Mouse (Mus musculus) spleen, adult 18-20 months (tissue): ENCODE measurements around the gene Olfr533.
"Not testable (repeated sequence)": the region's sequence is repeated elsewhere in the genome, so short reads cannot be mapped to it uniquely, and the experiment has no call there.

Experiments used
- DNase-seq, 2 experiments: peaks; one replicate each; pipeline ENCODE4 v3.0.0; 2022; ENCODE audit warnings: mixed read lengths in 2 of 2

The Olfr533 gene

DNA sequence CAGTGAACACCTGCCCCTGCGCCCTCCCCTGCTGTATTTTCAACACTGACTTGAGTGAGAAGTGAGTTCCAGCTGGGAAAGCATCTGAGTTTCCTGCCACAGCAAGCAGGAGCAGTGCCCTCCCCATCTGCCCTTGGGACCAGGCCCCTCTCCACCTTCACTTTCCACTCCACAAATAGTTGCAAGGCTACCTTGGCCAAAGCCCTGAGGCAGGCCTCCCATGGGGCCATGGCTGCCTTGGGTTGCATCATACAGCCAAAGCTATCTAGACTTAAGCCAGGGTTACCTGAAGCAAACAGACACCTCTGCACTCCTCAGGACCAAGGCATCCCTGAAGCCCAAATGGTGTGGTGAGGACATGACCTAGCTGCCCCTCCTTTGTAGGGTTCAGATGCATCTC is at the start of gene Olfr533:
Gene Olfr533 (plus strand): TSS at position 301 of the 400 bp plus-strand sequence.
- DNase-seq, result not testable (repeated sequence)

DNA sequence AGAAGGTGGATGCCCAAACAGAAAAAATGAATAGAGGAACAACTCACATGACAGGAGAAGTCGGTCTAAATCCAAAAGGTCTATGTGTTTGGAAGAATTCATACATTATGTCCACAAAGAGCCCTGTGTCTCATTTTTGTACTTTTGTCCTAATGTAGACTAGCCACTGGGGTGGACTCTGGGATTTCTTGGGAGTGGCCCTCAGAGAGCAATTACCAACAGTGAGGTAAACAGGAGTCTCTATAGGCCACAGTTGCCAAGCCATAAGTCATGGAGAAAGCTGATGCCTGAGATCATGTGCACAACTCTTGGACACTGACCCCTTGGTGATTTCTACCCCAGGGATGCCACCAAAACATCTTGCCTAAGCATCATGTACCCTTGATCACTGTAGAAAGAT is 41.6 kb upstream of the Olfr533 start, which contains the start of gene Olfr532:
Gene Olfr532 (minus strand): TSS at position 101 of the 400 bp plus-strand sequence.
- DNase-seq, result no peak

DNA sequence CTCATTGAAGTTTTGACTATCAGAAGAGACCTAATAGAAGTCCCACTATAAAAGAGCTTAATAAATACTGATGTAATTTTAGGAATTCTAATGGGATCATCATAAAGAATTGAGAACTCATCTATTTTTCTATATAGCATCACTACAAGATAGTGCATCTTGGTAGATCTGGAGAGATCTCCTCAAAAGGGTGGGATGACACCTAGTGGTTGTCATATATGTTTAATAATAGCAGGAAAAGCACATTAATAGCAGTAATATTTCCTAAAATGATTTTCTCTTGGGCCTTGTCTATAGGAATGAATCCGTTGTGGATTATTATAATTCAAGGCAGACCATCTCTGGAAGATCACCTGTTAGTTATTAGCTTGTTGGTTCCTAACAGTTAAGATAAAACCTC is 20.0 kb upstream of the Olfr533 start:
- no peak for DNase-seq

DNA sequence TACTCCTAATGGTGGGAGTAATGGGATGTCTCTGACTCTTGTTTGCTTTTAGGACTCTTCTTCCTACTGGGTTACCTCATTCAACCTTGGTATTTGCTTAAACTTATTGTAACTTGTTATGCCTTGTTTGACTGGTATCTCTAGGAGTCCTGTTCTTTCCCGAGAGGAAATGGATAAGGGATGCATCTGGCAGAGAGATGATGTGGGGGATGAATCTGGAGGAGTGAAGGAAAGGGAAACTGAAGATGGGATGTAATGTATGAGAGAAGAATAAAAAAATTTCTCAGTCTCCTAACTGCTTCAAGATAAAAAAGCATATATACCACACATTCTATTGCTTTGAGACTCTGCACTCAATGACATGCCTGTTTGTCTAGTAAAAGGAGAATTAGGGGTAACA is 14.7 kb downstream of the Olfr533 start:
- no peak for DNase-seq

DNA sequence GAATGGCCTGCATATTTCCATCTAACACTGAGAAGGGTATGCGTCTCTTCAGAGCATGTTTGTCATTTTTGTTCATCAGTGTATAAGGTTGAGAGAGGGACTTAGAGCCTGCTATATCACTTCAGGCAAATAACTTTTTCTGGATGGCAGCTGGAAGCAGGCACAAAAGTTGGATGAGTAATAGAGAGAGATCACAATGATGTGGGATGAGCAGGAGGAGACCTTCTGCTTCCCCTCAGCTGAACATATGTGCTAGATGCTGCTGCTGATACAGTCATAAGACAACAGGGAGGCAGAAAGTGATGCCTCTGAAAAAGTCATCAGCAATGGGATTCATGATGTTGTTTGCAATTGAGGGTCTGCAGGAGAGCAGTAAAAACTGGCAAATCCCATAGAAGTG is 15.6 kb downstream of the Olfr533 start:
- DNase-seq, result no peak

GRCm38 (mm10) chr7:140483916-140484315 is 20.7 kb downstream of the Olfr533 start, which contains the start of gene Olfr535:
Gene Olfr535, plus strand, starts transcription at chr7:140484216.
- DNase-seq, result no peak

DNA sequence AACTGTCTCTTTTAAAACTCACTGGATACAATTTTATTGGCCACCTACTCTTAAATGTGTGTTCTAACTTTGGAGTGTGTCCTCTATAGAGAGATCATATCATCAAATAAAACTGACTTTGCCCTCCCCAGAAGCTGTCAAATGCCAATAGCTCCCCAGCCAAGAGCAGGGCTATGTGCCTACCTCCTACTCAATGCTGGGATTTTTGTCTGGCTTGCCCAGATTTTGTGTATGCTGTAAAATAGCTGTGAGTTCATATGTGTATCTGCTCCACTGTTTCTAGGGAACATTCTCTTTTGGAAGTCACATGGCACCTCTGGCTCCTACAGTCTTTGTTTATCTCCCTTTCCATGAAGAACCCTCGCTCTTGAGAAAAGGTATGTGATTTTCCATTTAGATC is 25.8 kb downstream of the Olfr533 start:
- no peak for DNase-seq

DNA sequence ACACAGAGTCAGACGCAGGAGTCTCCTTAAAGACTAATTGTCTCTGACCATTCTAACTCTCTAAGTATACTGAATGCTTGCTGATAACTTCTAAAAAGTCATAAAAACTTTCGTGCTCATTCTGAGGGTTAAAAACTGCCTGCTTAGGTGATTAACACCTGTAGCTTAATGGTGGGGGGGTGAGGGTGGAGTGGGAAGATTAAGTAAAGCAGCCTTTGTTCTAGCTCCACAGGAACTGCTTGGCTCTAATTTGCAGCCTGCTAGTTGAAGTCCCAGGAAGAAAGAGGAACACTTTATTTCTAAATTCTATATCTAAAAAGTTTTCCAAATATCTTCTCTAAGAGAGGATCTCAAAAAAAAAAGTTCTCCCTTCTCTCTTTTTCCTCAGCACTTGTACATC is 31.1 kb downstream of the Olfr533 start:
- DNase-seq, result no peak

DNA sequence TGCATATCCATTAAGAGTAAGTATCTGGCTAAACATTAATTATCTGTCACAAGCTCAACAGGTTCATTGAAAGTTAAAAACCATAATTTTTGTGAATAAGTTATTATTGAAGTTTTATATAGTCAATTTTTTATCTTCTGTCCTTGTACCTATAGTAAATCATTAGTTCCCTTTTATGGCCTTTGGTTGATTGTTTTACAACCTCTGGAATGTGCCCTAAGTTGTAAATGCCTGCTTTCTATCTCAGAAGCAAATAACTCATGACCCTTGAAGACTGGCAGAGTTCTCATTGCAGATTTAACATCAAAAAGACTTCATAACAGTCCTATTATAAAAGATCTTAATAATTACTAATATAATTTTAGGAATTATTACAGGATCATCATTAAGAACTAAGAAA is 31.5 kb downstream of the Olfr533 start:
- DNase-seq, result no peak

DNA sequence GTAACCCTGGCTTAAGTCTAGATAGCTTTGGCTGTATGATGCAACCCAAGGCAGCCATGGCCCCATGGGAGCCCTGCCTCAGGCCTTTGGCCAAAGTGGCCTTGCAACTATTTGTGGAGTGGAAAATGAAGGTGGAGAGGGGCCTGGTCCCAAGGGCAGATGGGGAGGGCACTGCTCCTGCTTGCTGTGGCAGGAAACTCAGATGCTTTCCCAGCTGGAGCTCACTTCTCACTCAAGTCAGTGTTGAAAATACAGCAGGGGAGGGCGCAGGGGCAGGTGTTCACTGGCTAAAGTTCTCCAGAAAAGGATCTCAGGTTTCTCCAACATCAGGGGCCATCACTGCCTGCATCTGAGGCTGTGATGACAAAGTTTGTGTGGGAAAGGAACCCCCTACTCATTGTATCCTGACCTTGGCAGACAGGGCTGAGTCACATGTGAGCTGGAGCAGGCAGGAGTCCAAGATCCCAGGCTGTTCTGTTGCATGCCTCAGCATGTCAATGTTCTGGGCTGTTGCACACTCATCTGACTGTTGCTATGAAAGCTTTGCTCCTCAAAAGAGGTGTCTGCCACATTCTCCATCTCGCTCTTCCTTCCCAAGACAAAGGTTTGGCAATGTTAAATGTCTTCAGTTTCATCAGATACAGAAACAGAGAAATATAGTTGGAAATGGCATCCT is 44.3 kb downstream of the Olfr533 start, which contains the start of gene Olfr536:
Gene Olfr536 (minus strand): TSS at position 51 of the 676 bp plus-strand sequence.
- DNase-seq, result not testable (repeated sequence)
